Mouse (Mus musculus): ENCODE results near the gene Exoc6b.

DNA sequence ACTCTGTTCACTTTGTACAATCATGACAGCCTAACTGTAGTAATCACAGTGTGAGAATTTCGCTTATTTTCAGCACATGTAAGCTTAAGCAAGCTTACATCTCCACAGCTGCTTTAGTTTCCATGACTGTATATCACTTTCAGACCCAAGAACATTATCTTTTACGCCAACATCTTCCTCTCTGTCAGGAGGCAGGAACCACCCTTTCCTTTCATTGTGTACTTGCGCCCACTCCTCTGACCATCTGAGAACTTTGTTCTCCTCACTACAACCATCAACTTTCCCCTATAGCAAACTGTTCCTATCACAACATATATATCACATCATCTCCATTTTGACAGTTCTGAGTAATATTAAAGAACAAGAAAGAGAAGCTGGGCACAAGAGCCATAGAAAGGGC is 391.5 kb downstream of the Exoc6b start:
- TF ChIP-seq EP300 (optimal IDR thresholded peaks at IDR 0.05) (no peak), CTCF (IDR thresholded peaks at IDR 0.05; ENCODE audit: low read depth) (no peak)

Measured in stomach, postnatal 0 days (tissue).